Mouse (Mus musculus): ENCODE measurements at regions not wholly inside any gene's neighbourhood (a gene's known extent, or its start where the extent isn't known, plus 50 kb on each side); places are given as distances from the start of the nearest gene placed in this dataset.

- no peak for ATAC-seq
These were observed 559.9 kb upstream of the Map3k7 start for GRCm38 (mm10) chr4:31403976-31404375.

DNA sequence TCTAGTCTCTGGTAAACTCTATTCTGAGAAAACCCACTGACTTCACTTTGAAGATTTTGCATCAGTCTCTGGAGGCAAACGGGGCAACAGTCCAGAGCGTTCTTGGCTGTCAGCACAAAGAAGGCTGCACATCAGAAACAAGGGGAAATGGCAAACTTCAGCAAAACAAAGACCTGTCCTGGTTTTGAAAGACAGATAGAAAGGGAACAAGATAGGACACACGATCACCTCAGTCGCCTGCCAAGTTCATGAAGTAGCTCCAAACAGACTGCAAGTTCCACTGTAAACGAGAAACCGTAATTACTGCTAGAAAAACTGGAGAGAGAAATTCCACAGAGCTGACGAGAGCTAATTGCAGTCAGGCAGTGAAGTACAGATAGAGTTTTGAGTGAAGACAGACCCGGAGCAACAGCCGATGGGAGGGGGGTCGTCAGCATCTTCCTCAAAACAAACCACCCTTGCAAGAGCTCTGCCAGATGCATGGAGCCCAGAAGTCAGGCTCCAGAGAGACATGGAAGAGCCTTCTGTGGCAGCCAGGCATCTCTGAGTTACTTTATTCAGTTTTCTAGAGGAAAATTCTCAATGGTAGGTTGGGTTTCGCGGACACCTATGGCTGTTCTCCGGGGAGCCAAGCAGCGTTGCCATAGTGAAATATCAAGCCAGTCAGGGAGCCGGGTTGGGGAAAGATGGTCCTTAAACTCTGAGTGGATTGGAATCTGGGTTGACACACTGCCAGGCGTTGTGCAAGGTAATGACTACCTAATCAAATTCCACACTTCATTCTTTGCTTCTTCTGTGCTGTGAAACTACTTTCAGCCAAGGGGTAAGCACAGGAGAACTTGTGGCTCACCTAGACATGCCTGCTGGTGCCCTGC lies 558.8 kb upstream of the Map3k7 start:
- ATAC-seq: no peak

DNA sequence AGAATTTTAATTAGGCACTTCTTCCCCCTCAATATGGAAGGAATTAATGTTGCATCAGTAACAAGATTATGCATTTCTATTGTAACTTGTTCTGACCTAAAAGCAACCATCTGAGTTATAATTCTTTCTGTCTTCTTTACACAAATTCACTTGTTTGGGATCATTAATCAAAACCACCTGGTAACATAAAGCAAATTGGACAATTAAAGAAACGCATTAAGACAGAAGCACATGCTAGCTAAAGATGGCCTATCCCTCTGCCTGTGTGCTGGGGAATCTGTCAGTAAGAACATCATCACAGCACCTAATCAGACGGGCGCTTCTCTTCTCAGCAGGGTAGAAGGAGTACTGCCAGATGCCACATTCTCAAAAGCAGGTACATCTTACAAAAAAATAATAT lies 553.7 kb upstream of the Map3k7 start:
- ATAC-seq: no peak

- no peak for ATAC-seq
These were observed 551.9 kb upstream of the Map3k7 start for GRCm38 (mm10) chr4:31411770-31412525.

DNA sequence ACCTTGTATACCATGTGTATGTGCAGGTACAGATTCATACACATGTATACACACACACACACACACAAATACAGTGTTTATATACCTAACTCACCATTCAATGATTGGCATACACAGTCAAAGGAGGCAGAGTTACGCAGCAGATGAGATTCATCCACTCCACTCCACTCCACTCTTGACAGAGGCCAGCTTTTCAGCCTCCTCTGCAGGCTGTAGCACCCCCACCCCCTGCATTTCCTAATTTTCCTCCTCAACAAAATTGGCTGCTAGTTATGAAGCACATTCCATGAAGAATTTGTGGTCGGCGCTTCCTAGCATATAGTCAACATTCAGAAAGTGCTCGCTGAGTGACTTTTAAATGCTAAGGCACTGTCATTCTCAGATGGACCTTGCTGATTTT lies 546.7 kb upstream of the Map3k7 start:
- no peak for ATAC-seq

- no peak for ATAC-seq
These were observed 544.7 kb upstream of the Map3k7 start for GRCm38 (mm10) chr4:31419240-31419639.

GRCm38 (mm10) chr4:31420167-31420566 lies 543.7 kb upstream of the Map3k7 start:
- ATAC-seq: no peak

DNA sequence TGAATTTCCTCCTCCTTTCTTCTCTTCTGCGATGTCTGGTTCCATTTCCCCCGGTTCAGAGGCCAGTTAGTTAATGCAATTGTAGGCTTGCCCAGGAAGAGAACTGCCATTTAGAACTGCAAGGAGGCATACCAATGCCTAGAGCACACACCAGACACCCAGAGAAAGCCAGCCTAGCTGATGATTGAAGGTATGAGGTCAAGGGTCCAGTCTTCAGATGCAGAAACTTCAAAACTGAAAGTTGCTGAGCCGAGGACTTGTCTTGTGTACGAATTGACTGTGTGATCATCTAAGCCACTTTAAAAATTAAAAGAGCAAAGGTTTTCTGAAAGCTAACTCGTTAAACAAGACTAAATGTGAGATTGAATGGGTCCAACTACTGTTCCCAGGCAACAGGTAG lies 542.5 kb upstream of the Map3k7 start:
- no peak for ATAC-seq

- no peak for ATAC-seq
These were observed 538.8 kb upstream of the Map3k7 start for GRCm38 (mm10) chr4:31425135-31425534.

DNA sequence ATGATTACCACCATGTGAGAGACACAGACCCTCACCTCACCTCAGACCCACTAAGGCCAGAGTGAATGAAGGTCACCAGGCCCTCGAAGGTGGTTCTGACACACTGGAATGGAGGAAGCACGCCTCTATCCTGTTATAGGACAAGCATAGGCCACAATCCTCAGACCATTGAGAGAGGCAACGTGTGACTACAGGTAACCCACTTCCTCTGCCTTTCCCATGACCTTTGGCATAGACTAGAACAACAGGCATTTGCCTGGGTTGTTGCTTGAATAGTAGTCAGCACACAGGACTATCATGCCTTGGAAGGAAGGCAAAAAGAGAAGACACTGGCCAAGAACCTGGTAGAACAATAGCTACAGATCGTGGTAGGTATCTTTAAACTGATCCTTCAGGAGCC lies 538.2 kb upstream of the Map3k7 start:
- no peak for ATAC-seq

- ATAC-seq: no peak
These were observed 537.5 kb upstream of the Map3k7 start for GRCm38 (mm10) chr4:31426169-31427030.

- ATAC-seq: no peak
These were observed 530.0 kb upstream of the Map3k7 start for GRCm38 (mm10) chr4:31433943-31434342.

- ATAC-seq: no peak
These were observed 509.0 kb upstream of the Map3k7 start for GRCm38 (mm10) chr4:31454898-31455297.

DNA sequence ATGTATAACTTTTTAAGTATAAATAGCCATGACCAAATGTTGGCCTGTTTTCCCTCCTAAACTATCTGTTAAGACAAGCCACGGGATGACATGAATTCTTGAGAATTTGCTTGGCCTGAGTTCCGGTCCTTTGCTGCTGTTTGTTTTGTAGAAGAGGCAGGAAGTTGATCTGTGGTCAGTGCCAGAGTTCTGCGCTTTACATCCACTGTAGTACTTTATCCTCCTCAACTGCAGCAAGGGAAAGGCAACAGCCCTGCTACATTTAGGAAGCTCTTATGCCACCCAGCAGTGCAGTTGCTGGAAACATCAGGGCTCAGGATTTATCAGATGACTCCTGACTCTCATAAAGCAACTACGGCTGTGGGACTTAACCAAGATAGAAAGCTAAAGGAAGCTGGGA lies 508.4 kb upstream of the Map3k7 start:
- no peak for ATAC-seq

DNA sequence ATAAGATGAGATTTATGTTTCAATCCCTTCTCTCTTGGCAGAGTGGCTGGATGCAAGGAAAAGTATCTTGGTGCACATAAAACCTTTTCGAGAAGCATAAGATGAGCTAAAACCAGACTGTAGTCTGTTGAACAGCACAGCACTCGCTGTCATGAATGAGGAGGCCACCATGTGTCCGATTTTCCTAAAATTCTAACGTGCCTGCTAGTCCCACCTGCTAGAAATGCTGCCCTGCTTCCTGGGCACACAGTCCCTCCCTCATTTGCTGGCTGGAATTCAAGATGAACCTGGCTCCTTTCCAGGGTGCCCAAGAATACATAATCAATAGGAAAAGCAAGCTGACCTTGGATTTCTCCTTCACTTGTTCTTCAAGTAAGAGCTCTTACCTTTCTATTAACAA lies 501.4 kb upstream of the Map3k7 start:
- no peak for ATAC-seq

DNA sequence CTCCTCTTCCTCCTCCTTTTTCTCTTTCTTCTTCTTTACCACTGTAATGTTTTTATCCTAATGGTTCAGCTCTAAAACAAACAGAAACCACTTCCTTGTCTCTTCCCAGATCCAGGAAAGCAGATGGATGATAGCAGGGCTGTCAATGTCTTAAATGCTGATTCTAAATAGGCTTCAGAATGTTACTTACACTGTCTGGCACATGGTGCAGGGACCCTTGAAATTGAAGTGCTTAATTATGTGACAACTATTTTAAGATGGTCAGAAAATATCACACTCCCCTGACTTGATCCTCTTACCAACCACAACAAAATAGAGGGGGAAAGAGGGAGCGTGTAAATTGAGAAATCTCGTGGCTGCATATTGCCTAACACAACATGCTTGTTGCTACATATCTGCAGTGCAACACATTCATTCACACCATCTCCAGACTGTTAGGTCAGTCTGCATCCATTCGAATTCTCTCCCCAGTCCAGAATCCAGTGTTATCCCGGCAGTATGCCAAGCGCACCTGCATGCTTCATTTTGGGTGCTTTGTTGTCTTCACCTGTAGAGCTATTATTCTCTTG lies 500.7 kb upstream of the Map3k7 start:
- ATAC-seq: no peak

DNA sequence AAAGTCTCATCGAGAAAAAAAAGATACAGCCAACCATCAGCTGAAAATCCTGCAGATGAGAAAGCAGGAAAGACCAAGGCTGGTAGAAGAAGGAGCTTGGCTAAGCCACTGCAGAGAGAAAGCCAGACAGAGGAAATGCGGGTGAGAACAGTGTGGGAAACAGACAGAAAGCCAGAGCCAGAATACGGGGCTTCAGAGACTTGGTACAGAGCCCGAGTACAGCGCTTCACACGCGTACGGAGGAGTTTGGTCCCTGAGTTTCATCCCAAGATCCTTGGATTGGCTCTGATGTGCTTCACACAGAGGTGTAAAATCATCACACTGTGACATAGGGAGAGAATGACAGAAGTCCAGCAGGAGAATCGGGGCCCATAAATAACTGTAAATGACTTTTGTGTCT lies 495.6 kb upstream of the Map3k7 start:
- no peak for ATAC-seq

GRCm38 (mm10) chr4:31469803-31470202 lies 494.1 kb upstream of the Map3k7 start:
- ATAC-seq: no peak

DNA sequence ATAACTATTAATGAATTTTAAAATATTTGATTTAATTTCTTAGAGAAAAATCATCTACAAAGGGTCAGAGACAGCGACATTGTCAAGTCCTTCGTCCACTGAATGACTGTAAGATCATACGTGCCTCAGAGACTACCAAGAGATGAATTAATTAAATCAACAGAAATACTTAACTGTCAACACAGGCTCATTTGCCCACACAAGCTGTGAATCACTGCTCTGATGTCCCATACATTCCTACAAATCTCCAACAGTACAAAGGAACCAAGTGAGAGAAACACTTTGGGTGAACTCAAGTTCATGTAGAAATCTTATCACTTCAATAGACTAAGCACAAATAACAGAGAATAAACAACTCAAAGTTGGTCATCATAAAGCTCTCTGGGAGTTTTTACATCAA lies 471.4 kb upstream of the Map3k7 start:
- ATAC-seq: no peak

DNA sequence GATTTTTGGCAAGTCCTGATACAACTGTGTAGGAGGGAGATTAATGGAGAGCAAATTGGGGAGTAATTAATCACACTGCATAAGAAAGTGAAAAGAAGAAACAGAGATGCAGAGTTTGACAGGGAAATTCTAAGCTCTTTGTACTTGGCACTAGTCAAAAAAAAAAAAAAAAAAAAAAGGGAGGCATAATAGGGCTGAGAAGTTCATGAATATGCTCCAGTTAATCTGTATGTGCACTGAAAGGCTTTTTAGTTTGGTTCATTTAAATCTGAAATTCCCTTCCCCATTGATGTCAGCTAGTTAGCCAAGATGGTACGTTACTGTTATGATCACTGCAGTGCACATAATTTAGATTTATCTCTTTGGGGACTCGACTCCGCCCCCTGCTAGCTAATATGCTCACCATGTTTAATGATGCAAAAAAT lies 470.8 kb upstream of the Map3k7 start:
- ATAC-seq: no peak

DNA sequence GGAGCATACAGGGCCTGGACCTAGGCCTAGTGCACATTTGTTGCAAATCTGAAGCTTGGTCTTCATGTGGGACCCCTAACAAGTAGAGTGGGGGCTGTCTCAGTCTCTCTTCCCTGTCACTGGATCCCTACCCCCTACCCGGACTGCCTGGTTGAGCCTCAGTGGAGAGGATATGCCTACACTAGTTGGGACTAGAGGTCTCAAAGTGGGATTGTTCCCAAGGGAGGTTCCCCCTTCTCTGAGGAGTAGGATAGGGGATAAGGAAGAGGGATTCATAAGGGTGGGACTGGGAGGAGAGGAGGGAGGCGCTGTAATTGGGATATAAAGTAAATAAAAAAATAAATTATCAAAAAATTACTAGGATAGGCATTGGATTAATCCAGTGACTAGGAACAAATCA lies 464.0 kb upstream of the Map3k7 start:
- no peak for ATAC-seq

DNA sequence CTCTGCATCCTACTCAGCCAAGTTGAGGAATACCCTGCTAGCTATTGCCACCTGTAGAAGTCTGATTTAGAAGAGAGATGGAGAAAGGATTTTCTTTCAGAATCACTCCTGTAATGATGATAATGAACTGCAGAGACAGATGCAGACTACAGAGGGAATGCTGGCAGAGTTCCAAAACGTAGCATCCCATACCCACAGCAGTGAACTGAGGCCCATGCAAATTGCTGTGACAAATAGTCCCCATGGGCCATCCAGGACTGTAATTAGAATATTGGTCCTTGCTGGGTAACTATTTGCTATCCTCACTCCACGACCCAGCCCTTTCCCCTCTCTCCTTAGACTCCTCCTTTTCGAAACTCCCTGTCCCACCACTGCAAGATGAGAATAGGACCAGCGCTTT lies 463.5 kb upstream of the Map3k7 start:
- no peak for ATAC-seq

Measured in inflammation-experienced regulatory T-cells, adult 6 months (primary cell).